Mouse (Mus musculus): Measurements from ENCODE around the gene Glce.

DNA sequence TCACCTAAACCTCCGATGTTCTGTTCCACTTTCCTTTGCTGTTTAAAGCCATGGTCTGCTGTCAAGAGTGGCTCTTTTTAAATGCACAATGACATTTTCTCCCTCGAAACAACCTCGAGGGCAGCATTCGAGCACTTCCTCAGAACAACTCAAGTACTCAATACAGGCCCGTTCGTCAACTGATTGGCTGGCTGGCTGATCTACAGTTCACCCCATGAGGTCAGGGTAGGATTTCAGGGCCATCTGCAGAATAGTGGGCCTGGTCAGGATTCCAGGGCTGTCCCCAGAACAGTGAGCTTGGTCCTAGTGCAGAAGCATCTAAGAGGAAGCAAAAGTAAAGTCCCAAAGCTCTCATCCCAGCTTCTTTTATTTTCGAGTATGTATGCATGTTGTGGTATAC, 32.5 kb upstream of the Glce start:
- no peak for TF ChIP-seq GATA1 (IDR thresholded peaks at IDR 0.05; ENCODE audit: low read length)
- TF ChIP-seq TAL1 (IDR thresholded peaks at IDR 0.05; ENCODE audit: low read length) = no peak

Measured in erythroblast, embryonic 14.5 days (primary cell).